Mouse (Mus musculus) c-Kit-positive CD71-negative TER-119-negative erythroid progenitor cells, embryonic 14.5 days (primary cell): ENCODE results near the gene Zdhhc7.

Experiments
- DNase-seq: peaks from one replicate; pipeline ENCODE4 v3.0.0-alpha.2; 2013; ENCODE audit warnings: low read depth

Zdhhc7 gene

GRCm38 (mm10) chr8:120101068-120101972, at the start of gene Zdhhc7:
Gene Zdhhc7 (minus strand): TSS chr8:120101482.
- no peak for DNase-seq

DNA sequence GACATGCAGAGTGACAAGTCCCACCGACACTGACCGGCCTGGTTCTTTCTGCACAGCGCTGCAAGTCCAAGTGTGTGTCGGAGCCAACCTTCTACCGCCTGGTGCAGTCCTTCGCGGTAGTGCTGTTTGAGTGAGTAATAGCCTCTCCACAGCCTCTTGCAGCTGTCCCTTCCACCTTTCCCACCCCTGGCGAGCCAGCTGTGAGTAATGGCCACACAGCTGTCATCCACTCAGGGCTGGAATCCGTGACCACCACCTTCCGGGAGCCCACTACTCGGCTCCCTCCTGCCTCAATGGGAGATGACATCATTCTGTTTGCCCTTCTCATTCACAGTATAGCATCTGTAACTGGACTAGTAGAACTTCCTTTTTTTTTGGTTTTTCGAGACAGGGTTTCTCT, 48.7 kb upstream of the Zdhhc7 start:
- DNase-seq = no peak

DNA sequence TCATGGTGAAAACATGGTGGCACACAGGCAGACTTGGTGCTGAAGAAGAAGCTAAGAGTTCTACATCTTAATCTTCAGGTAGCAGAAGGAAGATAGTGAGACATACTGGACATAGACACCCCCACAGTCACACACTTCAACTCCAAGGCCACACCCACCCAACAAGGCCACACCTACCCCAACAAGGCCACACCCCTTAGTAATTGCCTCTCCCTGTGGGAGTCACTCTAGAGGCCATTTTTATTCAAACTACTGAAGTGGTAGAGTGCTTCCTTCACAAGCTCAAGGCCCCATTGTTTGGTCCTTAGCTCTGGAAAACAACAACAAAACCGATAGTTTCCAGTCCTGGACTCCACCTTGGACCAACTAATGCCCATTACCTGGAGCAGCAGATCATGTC, 44.8 kb upstream of the Zdhhc7 start:
- no peak for DNase-seq

- no peak for DNase-seq
Measured at GRCm38 (mm10) chr8:120144652-120145301, 43.5 kb upstream of the Zdhhc7 start.

DNA sequence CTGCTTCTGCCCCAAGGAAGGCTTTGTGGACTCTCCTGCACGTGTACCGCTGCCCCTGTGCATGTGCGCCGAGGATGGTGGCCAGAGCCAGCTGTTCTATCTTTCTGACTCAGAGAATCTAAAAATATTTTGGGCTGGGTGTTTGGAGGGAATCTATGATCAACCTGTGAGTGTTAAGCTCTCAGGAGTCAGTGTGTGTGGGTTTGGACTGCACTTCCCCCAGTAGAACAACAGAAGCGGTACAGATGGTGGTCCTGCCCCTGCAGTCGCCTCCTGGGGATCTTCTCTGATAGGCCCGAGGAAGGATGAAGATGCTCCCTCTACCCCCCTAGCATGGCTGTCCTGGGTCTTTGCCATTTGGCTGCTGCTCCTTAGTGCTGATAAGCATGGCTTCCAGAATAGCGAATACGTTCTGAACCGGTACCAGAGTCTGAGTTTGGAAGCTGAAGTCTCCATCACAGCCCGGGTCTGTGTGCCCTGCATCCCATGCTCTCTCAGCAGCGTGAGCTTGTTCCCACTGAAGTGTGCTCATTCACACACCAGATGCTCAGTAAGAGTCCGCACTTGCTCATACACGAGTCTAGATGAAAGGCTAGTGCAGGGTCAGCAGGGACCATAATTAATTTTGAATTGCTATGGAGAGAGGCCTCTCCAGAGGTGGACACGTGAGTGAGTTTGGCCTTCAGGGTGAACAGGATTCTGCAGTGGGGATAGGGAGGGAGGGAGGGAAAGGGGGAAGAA, 42.8 kb upstream of the Zdhhc7 start:
- DNase-seq = no peak

DNA sequence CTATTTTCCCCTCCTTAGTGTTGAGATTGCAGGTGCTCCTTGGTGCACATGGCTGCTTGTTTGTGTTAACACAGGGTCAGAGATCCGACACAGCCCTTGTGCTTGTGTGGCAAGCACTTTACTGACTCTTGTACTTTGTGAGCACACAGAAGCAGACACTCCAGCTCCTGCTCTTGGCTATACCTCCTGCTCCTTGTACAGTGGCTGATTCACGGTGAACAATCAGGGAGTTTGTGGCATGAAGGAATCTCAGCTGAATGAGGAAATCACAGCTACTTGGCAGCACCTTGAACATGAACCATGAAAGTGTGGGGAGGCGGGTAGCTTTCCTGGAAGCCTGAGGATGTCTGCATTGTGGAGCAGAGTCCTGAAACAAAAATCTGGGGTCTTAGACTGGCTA, 39.5 kb upstream of the Zdhhc7 start:
- no peak for DNase-seq

DNA sequence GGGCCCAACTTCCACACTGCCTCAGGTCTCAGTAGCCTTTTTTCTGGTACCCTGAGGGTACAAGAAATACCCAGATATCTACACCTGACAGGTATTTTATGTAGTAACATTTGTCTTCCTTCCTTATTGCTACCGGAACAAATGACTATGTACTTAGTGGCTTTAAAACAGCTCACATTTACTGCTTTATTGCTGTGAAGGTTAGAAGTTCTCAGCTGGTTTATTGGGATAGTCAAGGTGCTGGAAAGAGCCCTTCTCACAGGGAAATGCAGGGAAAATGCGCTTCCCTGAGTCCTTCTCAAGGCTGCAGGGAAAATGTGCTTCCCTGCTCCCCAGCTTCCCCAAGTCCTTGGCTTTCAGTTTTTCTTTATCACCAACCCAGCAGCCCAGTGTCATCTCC, 37.7 kb upstream of the Zdhhc7 start:
- no peak for DNase-seq

GRCm38 (mm10) chr8:120136618-120137017, 35.3 kb upstream of the Zdhhc7 start:
- no peak for DNase-seq

DNA sequence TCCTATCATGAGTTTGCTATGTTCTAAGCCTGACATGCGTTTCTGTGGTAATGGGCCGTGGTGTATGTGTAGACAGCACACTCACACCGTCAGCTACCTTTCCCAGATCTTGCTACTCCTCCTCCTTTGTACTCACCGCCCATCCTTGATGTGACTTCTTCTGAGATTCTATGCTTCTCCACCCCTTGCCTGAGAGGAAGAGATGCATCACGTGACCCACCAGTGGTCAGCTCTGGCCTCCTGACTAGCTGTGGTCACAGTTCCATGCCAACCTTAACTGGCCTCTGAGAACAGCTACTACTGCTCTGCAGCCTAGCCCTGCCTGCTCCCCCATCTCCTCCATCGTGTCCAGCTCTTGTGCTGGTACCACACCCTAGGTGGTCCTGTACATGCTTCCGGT, 34.4 kb upstream of the Zdhhc7 start:
- DNase-seq = no peak

GRCm38 (mm10) chr8:120133169-120133568, 31.9 kb upstream of the Zdhhc7 start:
- no peak for DNase-seq

DNA sequence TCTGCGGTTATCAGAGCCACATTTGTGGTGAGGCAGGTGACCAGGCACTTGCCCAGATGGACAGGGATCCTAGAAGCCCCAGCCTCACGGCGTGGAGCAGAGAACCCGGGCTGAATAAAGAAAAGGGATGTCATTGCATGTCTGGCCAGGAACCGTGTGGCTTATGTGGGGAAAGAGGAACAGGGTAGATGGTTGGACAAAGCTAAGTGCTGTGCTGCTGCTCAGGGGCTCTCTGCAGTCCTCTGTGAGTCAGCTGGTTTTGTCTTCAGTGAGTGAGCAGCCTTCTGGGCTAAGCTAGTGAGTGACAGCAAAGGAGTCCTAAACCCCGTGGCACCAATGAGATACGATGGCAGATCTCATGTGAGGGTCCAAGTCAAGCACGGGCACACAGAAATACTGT, 29.9 kb upstream of the Zdhhc7 start:
- DNase-seq = no peak

DNA sequence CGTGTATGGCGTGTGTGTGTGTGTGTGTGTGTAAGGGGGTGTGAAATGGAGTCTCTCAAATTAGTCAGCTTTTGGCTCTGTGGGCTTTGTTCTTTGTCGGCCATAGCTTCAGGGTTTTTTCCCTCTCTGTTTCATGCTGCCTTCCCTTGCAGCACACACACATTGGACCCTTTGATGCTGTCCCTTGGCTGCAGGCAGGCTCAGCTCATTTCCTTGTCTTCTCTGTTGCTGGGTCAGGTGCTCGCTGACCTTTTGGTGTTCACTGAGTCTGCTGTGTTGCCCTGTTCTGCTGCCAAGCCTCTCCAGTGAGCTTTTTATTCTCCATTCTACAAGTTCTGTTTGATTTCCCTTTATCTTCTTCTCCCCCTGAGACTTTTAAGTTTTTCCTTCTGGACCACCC, 28.3 kb upstream of the Zdhhc7 start:
- DNase-seq = no peak

DNA sequence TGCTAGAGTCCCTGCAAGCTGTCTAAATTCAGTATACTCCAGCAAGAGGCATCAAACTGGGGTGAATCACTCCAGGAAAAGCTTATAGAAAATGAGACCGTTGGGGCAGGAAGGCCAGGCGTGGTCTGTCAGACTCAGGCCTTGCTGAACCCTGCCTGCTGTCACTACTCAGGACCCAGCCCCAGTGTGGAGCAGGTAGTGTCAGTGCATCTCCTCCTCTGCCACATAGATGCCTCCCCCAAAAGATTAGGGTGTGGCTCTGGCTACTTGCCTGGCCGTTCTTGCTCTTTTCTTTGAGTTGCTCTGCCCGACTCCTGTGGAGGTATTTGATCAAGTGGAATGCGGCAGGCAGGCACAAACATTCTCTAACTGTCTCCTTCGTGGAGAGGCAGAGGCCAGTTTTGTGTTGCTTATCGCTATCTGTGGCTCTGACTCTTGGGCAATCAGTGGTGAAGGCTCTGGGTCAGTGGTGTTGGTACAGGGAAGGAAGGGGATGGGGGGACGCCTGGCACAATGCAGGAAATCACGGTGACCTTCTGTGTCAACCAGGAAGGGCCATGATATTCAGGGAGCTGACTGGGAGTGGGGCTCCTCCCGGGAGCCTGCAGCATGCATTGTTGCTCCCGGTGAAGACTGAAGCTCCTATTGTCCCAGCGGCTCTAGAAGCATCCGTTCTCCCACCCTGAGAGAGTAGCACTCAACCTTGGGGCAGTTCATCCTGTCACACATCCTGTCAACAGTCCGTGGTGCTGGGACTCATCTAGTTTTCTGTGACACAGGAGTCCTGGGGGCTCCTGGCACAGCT, 25.3 kb upstream of the Zdhhc7 start:
- no peak for DNase-seq

GRCm38 (mm10) chr8:120124836-120125389, 23.6 kb upstream of the Zdhhc7 start:
- DNase-seq = no peak

GRCm38 (mm10) chr8:120124261-120124660, 23.0 kb upstream of the Zdhhc7 start:
- no peak for DNase-seq

DNA sequence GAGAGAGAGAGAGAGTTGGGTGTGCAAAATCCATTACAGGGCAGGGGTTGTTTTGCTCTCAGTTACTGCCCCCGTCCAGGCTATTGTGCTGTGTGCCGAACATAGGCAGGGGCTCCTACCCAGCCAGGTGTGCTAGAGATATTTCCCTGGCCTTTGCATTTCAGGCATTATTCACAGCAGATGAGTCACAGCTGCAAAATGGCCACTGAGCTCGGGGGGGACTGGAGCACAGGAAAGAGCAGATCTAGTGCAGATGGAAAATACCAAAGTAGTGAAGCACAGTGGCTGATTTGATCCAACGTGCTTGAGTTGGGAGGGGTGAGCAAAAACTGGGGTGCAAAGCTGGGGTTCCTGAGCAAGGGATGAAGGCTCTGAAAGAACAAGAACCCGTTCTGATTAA, 19.7 kb upstream of the Zdhhc7 start:
- no peak for DNase-seq

DNA sequence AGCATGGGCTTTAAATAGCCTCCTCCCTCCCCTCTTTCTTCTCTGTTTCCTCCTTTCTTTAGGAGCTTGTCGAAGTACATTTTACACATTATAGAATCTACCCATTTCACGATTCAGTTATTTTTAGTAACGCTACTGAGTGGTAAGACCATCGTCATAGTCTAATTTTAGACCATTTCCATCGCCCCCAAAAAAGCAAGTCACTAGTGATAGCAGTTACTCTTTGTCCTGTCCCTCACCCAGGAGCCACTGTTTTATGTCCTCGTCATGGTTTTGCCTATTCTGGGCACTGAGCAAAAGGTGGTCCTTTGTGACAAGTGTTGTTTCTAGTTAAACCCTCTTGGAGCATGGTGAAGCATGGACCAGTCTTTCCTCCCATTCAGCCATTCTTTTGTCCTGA, 18.6 kb upstream of the Zdhhc7 start:
- no peak for DNase-seq

GRCm38 (mm10) chr8:120119429-120119828, 18.1 kb upstream of the Zdhhc7 start:
- DNase-seq = no peak

- DNase-seq = no peak
Measured at GRCm38 (mm10) chr8:120118847-120119246, 17.6 kb upstream of the Zdhhc7 start.

DNA sequence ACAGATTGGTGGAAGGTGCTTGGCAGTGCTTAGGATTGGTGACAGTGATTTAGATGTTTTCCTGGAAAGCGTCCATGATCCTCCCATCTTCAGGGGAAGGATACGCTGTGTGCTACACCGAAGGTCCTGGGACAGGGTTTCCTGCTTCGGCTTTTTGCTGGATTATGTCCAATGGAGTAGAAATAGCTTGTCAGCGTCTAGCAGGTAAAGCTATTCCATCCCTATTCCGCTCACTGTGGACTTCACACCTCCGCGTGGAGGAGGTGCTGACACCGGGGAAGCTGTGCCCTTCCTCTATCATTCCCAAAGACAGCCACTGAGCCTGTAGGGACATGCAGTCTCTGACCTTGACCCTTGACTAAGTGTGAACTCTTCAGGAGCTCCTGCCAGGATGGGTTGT, 16.9 kb upstream of the Zdhhc7 start:
- no peak for DNase-seq

DNA sequence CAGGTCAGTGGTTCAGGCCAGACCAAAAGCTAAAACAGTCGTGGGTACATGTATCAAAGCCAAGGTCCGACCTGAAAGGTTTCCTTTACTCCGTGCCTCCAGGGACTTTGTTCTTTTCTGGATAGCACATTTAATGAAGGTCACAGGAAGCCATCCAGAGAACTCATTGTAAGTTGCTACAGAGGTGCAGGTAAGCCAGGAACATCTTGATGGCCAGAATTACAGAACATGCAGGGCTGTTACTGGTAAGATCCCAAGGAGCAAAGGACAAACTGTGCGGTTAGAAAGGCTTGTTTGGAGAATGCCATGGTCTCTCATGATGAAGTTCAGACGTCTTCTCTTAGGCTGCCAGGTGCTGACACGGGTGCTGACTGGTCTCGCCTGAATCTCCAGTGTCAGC, 15.3 kb upstream of the Zdhhc7 start:
- DNase-seq = no peak
